Mouse (Mus musculus) heart, embryonic 13.5 days (tissue): Measurements from ENCODE around the gene Etnk1. TPM values are rescaled to one million over a fixed set of nuclear protein-coding genes. Genes with fewer than 3 reads are reported as not detected.

ENCODE experiments used
- ATAC-seq: fragments of 200-750 bp; cut with Nextera tagmentation; 2 replicates; pipeline ENCODE4 v1.8.0; 2017; ENCODE audit warnings: moderate TSS enrichment; ENCODE audit not compliant: insufficient number of reproducible peaks, low FRiP score, low TSS enrichment; ENCODE audit errors: extremely low read depth
- H3K27ac ChIP-seq: fragments of 300-500 bp; sonication (generic); replicated peaks from 2 replicates; pipeline ENCODE4 v1.5.1; 2015; ENCODE audit warnings: moderate library complexity, mild to moderate bottlenecking, inconsistent platforms
- H3K27me3 ChIP-seq: fragments of 300-500 bp; sonication (generic); replicated peaks from 2 replicates; pipeline ENCODE4 v1.6.1; 2015; ENCODE audit warnings: mild to moderate bottlenecking, inconsistent platforms
- H3K36me3 ChIP-seq: fragments of 300-500 bp; sonication (generic); 2 replicates; pipeline ENCODE4 v1.6.1; 2015; ENCODE audit warnings: mild to moderate bottlenecking, inconsistent platforms
- H3K4me1 ChIP-seq: fragments of 300-500 bp; sonication (generic); 2 replicates; pipeline ENCODE4 v1.6.1; 2015; ENCODE audit warnings: inconsistent platforms
- H3K4me2 ChIP-seq: fragments of 300-500 bp; sonication (generic); 2 replicates; pipeline ENCODE4 v1.6.1; 2015; ENCODE audit warnings: inconsistent platforms, mild to moderate bottlenecking, moderate library complexity
- H3K4me3 ChIP-seq: fragments of 300-500 bp; sonication (generic); 2 replicates; pipeline ENCODE4 v1.5.1; 2015; ENCODE audit warnings: moderate library complexity, mild to moderate bottlenecking, inconsistent platforms
- H3K9ac ChIP-seq: fragments of 300-500 bp; sonication (generic); 2 replicates; pipeline ENCODE4 v1.6.1; 2015; ENCODE audit warnings: inconsistent platforms, mild to moderate bottlenecking, moderate library complexity
- H3K9me3 ChIP-seq: fragments of 300-500 bp; sonication (generic); 2 replicates; pipeline ENCODE4 v1.6.1; 2016; ENCODE audit warnings: inconsistent platforms
- WGBS: fragments of 180-500 bp; shearing (Covaris S2); methylation state at CpG from one replicate; pipeline ENCODE4 v1.1.7; 2015; ENCODE audit warnings: mixed read lengths; 5-methylcytosine and 5-hydroxymethylcytosine counted together
- polyA plus RNA-seq: library from polyadenylated mRNA; unstranded; fragments of >200 nt; fragmentation: Nextera tagmentation; extraction: Ambion mirVana; gene quantifications from 2 replicates; pipeline ENCODE4 v1.2.1, GENCODE M21; 2015

The Etnk1 gene
- polyA plus RNA-seq, 1 experiment from 2014 or later: 11.0 TPM

DNA sequence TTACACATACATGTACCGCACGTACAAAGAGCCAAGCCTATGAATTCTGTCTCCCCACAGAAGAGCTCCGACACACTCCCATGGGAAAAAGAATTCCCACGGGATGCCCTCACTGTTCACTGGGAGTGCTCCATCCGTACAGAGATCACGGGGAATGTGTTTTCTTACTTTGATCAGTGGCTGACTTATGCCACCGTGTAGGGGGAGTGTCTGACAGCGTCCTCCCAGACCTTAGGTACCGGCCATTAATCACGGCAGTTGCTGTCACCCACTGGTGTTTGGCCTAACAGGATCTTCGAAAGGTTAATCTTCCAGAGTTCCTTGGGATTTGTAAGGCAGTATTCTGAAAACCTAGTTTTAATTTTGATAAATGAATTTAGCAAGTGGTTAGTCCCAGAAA lies 57.0 kb downstream of the Etnk1 start:
- H3K4me1 ChIP-seq: peaks cover 12% of the 10 kb centered on the region
- 57% methylated on average over 11 of the region's 11 CpGs for WGBS
- H3K36me3 ChIP-seq: no peaks in the 10 kb centered on the region
- ATAC-seq: no peak
- H3K4me2 ChIP-seq: no peak overlapping the region
- no peaks in the 10 kb centered on the region for H3K27me3 ChIP-seq
- H3K27ac ChIP-seq: no peak overlapping the region
- H3K9ac ChIP-seq: no peak overlapping the region
- H3K9me3 ChIP-seq: no peaks in the 10 kb centered on the region
- no peak overlapping the region for H3K4me3 ChIP-seq

GRCm38 (mm10) chr6:143224885-143225284 lies 57.9 kb downstream of the Etnk1 start:
- Histone ChIP-seq H3K9me3 (no peaks in the 10 kb centered on the region), H3K27me3 (no peaks in the 10 kb centered on the region)
- 77% methylated on average over 6 of the region's 6 CpGs for WGBS

DNA sequence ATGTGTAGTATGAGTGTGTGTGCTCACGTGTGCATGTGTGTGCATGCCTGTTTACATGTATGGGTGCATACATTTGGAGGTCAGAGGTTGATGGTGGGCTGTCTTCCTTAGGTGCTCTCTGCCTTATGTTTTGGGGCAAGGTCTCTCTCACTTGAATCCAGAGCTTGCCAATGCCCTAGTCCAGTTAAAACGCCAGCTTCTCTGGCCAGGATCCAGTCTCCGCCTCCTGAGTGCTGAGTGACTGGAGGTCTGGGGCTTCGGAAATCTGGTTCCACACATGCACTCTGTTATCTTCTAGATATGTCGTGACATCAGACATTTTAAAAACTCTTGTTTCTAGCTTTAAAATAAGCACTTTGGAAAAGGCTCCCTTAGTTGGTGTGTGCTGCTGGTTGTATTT lies 61.7 kb downstream of the Etnk1 start:
- no peak overlapping the region for H3K9ac ChIP-seq
- no peak overlapping the region for H3K27ac ChIP-seq
- no peak for ATAC-seq
- no peak overlapping the region for H3K4me3 ChIP-seq
- H3K36me3 ChIP-seq: no peaks in the 10 kb centered on the region
- peaks cover 6% of the 10 kb centered on the region; the same call in 1 of the 2 replicates for H3K4me1 ChIP-seq
- no peak overlapping the region for H3K4me2 ChIP-seq
- no peaks in the 10 kb centered on the region for H3K27me3 ChIP-seq
- no peaks in the 10 kb centered on the region for H3K9me3 ChIP-seq
- WGBS: 47% methylated on average over 5 of the region's 5 CpGs

More at GRCm38 (mm10) chr6:143224885-143225284, 57.9 kb downstream of the Etnk1 start:
- no peak for ATAC-seq
- H3K4me2 ChIP-seq: no peak overlapping the region
- peaks cover 16% of the 10 kb centered on the region for H3K4me1 ChIP-seq
- H3K36me3 ChIP-seq: no peaks in the 10 kb centered on the region
- no peak overlapping the region for H3K9ac ChIP-seq
- no peak overlapping the region for H3K27ac ChIP-seq
- H3K4me3 ChIP-seq: no peak overlapping the region

GRCm38 (mm10) chr6:143229906-143230305 lies 62.9 kb downstream of the Etnk1 start:
- WGBS: 44% methylated on average over 8 of the region's 8 CpGs
- Histone ChIP-seq H3K4me3 (no peak overlapping the region), H3K9ac (no peak overlapping the region), H3K9me3 (no peaks in the 10 kb centered on the region), H3K36me3 (no peaks in the 10 kb centered on the region), H3K27ac (no peak overlapping the region), H3K4me1 (peaks cover 6% of the 10 kb centered on the region; the same call in 1 of the 2 replicates), H3K27me3 (no peaks in the 10 kb centered on the region), H3K4me2 (no peak overlapping the region)
- ATAC-seq: no peak

GRCm38 (mm10) chr6:143230888-143231287 lies 63.9 kb downstream of the Etnk1 start:
- ATAC-seq: no peak
- no peaks in the 10 kb centered on the region for H3K9me3 ChIP-seq
- 78% methylated on average over 2 of the region's 2 CpGs for WGBS

DNA sequence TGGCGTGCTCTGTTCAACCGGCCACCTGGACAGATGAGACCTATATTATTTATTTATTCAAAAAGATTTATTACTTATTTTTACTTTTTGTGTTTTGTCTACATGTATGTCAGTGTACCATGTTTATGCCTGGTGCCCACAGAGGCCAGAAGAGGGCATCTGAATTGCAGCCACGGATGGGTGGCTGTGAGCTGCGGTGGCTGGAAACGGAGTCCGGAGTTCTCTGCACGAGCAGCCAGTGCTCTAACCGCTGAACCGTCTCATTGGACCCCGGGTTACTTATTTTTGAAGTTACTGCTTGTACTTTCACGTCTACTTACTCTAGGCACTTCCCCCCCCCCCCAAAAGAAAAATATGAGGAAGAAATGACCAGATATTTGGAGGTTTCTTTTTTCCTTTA lies 65.7 kb downstream of the Etnk1 start:
- Histone ChIP-seq H3K27me3 (no peaks in the 10 kb centered on the region), H3K36me3 (no peaks in the 10 kb centered on the region), H3K4me2 (no peak overlapping the region), H3K4me3 (no peak overlapping the region), H3K27ac (no peak overlapping the region), H3K9ac (no peak overlapping the region), H3K9me3 (no peaks in the 10 kb centered on the region), H3K4me1 (peaks cover 6% of the 10 kb centered on the region; the same call in 1 of the 2 replicates)
- no peak for ATAC-seq
- WGBS: 83% methylated on average over 11 of the region's 11 CpGs

More at GRCm38 (mm10) chr6:143230888-143231287, 63.9 kb downstream of the Etnk1 start:
- H3K4me3 ChIP-seq: no peak overlapping the region
- no peak overlapping the region for H3K27ac ChIP-seq
- no peaks in the 10 kb centered on the region for H3K36me3 ChIP-seq
- H3K4me1 ChIP-seq: peaks cover 6% of the 10 kb centered on the region; the same call in 1 of the 2 replicates
- no peak overlapping the region for H3K4me2 ChIP-seq
- H3K9ac ChIP-seq: no peak overlapping the region
- H3K27me3 ChIP-seq: no peaks in the 10 kb centered on the region

DNA sequence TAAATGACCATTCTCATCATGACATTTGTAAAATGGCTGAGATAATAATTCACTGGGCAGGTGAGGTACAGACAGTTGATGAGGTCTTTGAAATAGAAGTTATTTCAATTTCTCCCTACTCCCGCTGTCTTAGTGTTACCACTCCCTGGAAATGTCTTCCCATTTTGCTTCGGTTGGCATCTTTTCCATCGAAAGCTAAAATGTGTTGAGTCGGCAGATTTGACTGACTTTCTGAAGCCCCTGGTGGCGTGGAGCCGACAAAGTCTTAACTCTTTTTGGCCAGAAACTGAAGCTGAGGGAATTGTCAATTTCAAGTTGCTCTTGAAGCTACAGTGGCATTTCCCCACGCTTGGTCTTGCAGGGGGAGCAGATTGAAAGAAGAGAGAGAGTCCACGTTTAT lies 67.8 kb downstream of the Etnk1 start:
- no peak for ATAC-seq
- Histone ChIP-seq H3K4me3 (no peak overlapping the region), H3K9ac (no peak overlapping the region), H3K27ac (no peak overlapping the region), H3K9me3 (no peaks in the 10 kb centered on the region), H3K4me2 (no peak overlapping the region), H3K27me3 (no peaks in the 10 kb centered on the region), H3K36me3 (no peaks in the 10 kb centered on the region), H3K4me1 (peaks cover 3% of the 10 kb centered on the region; the same call in 1 of the 2 replicates)
- 76% methylated on average over 8 of the region's 8 CpGs for WGBS

- H3K4me3 ChIP-seq: no peak overlapping the region
- no peaks in the 10 kb centered on the region for H3K27me3 ChIP-seq
- H3K27ac ChIP-seq: no peak overlapping the region
- no peaks in the 10 kb centered on the region for H3K36me3 ChIP-seq
- H3K9me3 ChIP-seq: no peaks in the 10 kb centered on the region
- H3K4me2 ChIP-seq: no peak overlapping the region
- no peak overlapping the region for H3K9ac ChIP-seq
- WGBS: 84% methylated on average over 21 of the region's 21 CpGs
- H3K4me1 ChIP-seq: no peaks in the 10 kb centered on the region
- ATAC-seq: no peak
Observed at GRCm38 (mm10) chr6:143239362-143240074, 72.5 kb downstream of the Etnk1 start.

- no peak overlapping the region for H3K4me3 ChIP-seq
- H3K36me3 ChIP-seq: no peaks in the 10 kb centered on the region
- no peak overlapping the region for H3K9ac ChIP-seq
- no peak for ATAC-seq
- H3K4me2 ChIP-seq: no peak overlapping the region
- H3K27me3 ChIP-seq: no peaks in the 10 kb centered on the region
- WGBS: 76% methylated on average over 5 of the region's 5 CpGs
- H3K27ac ChIP-seq: no peak overlapping the region
- H3K9me3 ChIP-seq: no peaks in the 10 kb centered on the region
- no peaks in the 10 kb centered on the region for H3K4me1 ChIP-seq
Observed at GRCm38 (mm10) chr6:143243191-143243590, 76.2 kb downstream of the Etnk1 start.

GRCm38 (mm10) chr6:143257921-143258320 lies 90.9 kb downstream of the Etnk1 start:
- H3K4me2 ChIP-seq: no peak overlapping the region
- H3K27ac ChIP-seq: no peak overlapping the region
- H3K36me3 ChIP-seq: no peaks in the 10 kb centered on the region
- 0 out of 2 replicates have a peak, but pooled peaks cover 2% of the 10 kb centered on the region for H3K27me3 ChIP-seq
- no peak overlapping the region for H3K4me3 ChIP-seq
- 67% methylated on average over 4 of the region's 4 CpGs for WGBS
- H3K9ac ChIP-seq: no peak overlapping the region
- H3K9me3 ChIP-seq: no peaks in the 10 kb centered on the region
- ATAC-seq: no peak
- no peaks in the 10 kb centered on the region for H3K4me1 ChIP-seq

DNA sequence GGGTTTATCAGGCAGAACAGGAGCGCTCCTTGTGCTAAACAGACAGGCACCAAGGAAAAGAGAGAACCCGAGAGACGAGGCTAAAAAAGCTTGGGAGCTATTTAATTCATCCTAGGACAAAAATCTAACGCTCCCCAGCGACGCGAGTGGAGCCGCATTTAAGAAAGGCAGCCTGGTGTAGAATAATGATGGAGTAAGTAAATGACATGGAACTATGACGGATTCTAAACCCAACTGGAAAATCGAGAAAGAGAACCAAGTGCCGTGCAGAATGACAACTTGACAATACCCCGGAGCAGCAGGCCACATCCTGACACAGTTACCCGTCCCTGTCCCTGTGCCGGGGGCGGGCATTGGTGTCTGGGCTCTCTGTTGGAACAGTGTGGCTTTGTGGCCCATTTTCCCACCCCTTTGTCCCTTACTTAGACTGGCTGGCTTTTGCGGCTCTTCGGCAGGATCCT lies 92.2 kb downstream of the Etnk1 start:
- Histone ChIP-seq H3K4me2 (0 out of 2 replicates have a peak overlapping the region, but pooled peaks have one; percentile 9), H3K4me3 (no peak overlapping the region), H3K27ac (no peak overlapping the region), H3K36me3 (no peaks in the 10 kb centered on the region), H3K9me3 (no peaks in the 10 kb centered on the region), H3K4me1 (no peaks in the 10 kb centered on the region), H3K27me3 (0 out of 2 replicates have a peak, but pooled peaks cover 2% of the 10 kb centered on the region), H3K9ac (no peak overlapping the region)
- WGBS: 74% methylated on average over 17 of the region's 17 CpGs
- ATAC-seq: no peak
